ENCODE assay signal across 7 mouse cellular contexts in genomic region chr1:156615381-156616133, GRCm38 (mm10). TPM values are rescaled to one million over a fixed set of nuclear protein-coding genes. Genes with fewer than 3 reads are reported as not detected.
DNase-seq lines count a peak whose midpoint lies in the region; ATAC-seq and TF ChIP-seq lines count a peak whose summit lies in the region.

No protein-coding gene starts in this region.

- ATAC-seq in hindbrain, embryonic 15.5 days (ENCODE audit: low FRiP score, low read depth), result peak; percentile 60
- peak; percentile 88 for ATAC-seq in liver, embryonic 11.5 days (replicated peaks; ENCODE audit: low FRiP score)

- in situ Hi-C loops in ES-E14 (cut with MboI; ENCODE audit: low sequenced_read_pairs in 2 of 2, unreplicated experiment in 2 of 2), result no loop called here

- no peaks in the 10 kb centered on the region for H3K27me3 ChIP-seq in hindbrain, embryonic 15.5 days
- no peaks in the 10 kb centered on the region for H3K27me3 ChIP-seq in liver, embryonic 11.5 days (replicated peaks; ENCODE audit: control insufficient read depth, insufficient read depth, low read length)

- H3K9ac ChIP-seq in ES-E14 (ENCODE audit: insufficient read depth, low read depth, low read length, poor library complexity, severe bottlenecking), result peak overlapping the region; percentile 20; the same call in 1 of the 2 replicates
- no peak overlapping the region for H3K9ac ChIP-seq in hindbrain, embryonic 15.5 days
- H3K9ac ChIP-seq in liver, embryonic 11.5 days (ENCODE audit: low read depth, low read length), result peak overlapping the region; percentile 59

- no peaks in the 10 kb centered on the region; the same call in 1 of the 2 replicates for H3K9me3 ChIP-seq in ES-E14 (ENCODE audit: control insufficient read depth, insufficient read depth, low read depth, low read length)
- no peaks in the 10 kb centered on the region for H3K9me3 ChIP-seq in hindbrain, embryonic 15.5 days
- H3K9me3 ChIP-seq in liver, embryonic 11.5 days (ENCODE audit: control insufficient read depth, low read length), result no peaks in the 10 kb centered on the region

- H3K27ac ChIP-seq in ES-E14 (ENCODE audit: insufficient read depth, low read depth, low read length, poor library complexity, severe bottlenecking), result peak overlapping the region; percentile 47; the same call in 1 of the 2 replicates
- no peak overlapping the region for H3K27ac ChIP-seq in hindbrain, embryonic 15.5 days (replicated peaks)
- peak overlapping the region; percentile 84 for H3K27ac ChIP-seq in liver, embryonic 11.5 days (ENCODE audit: low read depth, low read length)

- H3K4me3 ChIP-seq in ES-E14 (ENCODE audit: insufficient read depth in 1 of 2, low read depth in 1 of 2, low read length in 2 of 2, poor library complexity in 1 of 2, severe bottlenecking in 1 of 2), result peak overlapping the region; percentile 45 to 68
- H3K4me3 ChIP-seq in hindbrain, embryonic 15.5 days, result no peak overlapping the region
- peak overlapping the region; percentile 56 for H3K4me3 ChIP-seq in liver, embryonic 11.5 days (ENCODE audit: low read depth, low read length)

- H3K36me3 ChIP-seq in ES-E14 (ENCODE audit: control insufficient read depth, insufficient read depth, low read length, poor library complexity, severe bottlenecking), result peaks cover 2% of the 10 kb centered on the region; the same call in 1 of the 2 replicates
- H3K36me3 ChIP-seq in hindbrain, embryonic 15.5 days, result no peaks in the 10 kb centered on the region
- H3K36me3 ChIP-seq in liver, embryonic 11.5 days (ENCODE audit: control insufficient read depth, insufficient read depth, low read length), result no peaks in the 10 kb centered on the region

- 25% methylated on average over 13 of the region's 13 CpGs for WGBS in hindbrain, embryonic 15.5 days
- WGBS in liver, embryonic 11.5 days, result 11% methylated on average over 13 of the region's 13 CpGs

- H3K4me2 ChIP-seq in hindbrain, embryonic 15.5 days, result peak overlapping the region; percentile 18; the same call in 1 of the 2 replicates
- H3K4me2 ChIP-seq in liver, embryonic 11.5 days, result peak overlapping the region; percentile 92

- peaks cover 7 to 15% of the 10 kb centered on the region in 2 experiments for H3K4me1 ChIP-seq in ES-E14 (ENCODE audit: control insufficient read depth in 2 of 2, insufficient read depth in 2 of 2, low read length in 2 of 2, poor library complexity in 1 of 2)
- H3K4me1 ChIP-seq in hindbrain, embryonic 15.5 days (replicated peaks), result peaks cover 33% of the 10 kb centered on the region
- peaks cover 29% of the 10 kb centered on the region for H3K4me1 ChIP-seq in liver, embryonic 11.5 days (replicated peaks; ENCODE audit: control insufficient read depth, insufficient read depth, low read length)

- DNase-seq in ES-E14 (ENCODE audit: low read depth, low spot score), result peak; percentile 80
- DNase-seq in adrenal gland, postnatal 4 days (ENCODE audit: low spot score in 2 of 2), result peak; percentile 13 to 42
- peak; percentile 87 for DNase-seq in gastrocnemius, adult 18-20 months (ENCODE audit: low spot score)
- DNase-seq in liver, embryonic 11.5 days (ENCODE audit: low spot score), result peak; percentile 77
- DNase-seq in neural tube, embryonic 10.5 days (ENCODE audit: extremely low spot score, low spot score), result peak; percentile 53
- peak; percentile 75 for DNase-seq in thymus, postnatal 25 days

TF ChIP-seq in ES-E14, 5 proteins besides CTCF, POLR2A, EP300 and RAD21:
- TF ChIP-seq MAFK (IDR thresholded peaks at IDR 0.05; ENCODE audit: insufficient read depth, low read depth, low read length) (no peak), HCFC1 (IDR thresholded peaks at IDR 0.05; ENCODE audit: borderline replicate concordance, insufficient read depth, low read length) (no peak), ZC3H11A (IDR thresholded peaks at IDR 0.05; ENCODE audit: borderline replicate concordance, low read depth, low read length) (no peak), ZNF384 (IDR thresholded peaks at IDR 0.05; ENCODE audit: low read depth, low read length) (no peak), CHD2 (IDR thresholded peaks at IDR 0.05; ENCODE audit: low read depth, low read length) (no peak)

RNA-seq across cellular contexts. Expression of gene Abl2, which starts 57.0 kb away (rescaled TPM):
- 41.1 and 42.3 TPM in 2 replicates for total RNA-seq in ES-E14 (2012; rRNA removed)
- 10 to 100 TPM; 24.5 to 28.7 TPM for total RNA-seq in adrenal gland, postnatal 4 days (2021)
- 10 to 100 TPM; 21.3 to 23.1 TPM for total RNA-seq in gastrocnemius, adult 18-20 months (2021)
- 5.7 and 5.8 TPM in 2 replicates for polyA plus RNA-seq in hindbrain, embryonic 15.5 days (2015; fragmentation: Nextera tagmentation; extraction: Ambion mirVana)
- polyA plus RNA-seq in liver, embryonic 11.5 days (2014; fragmentation: Nextera tagmentation; extraction: Ambion mirVana), result 3.0 and 4.0 TPM in 2 replicates

RNA-seq across cellular contexts. Expression of gene Tor3a, which starts 58.6 kb away (rescaled TPM):
- total RNA-seq in ES-E14 (2012; rRNA removed), result 17.2 and 38.2 TPM in 2 replicates
- 10 to 100 TPM; 15.7 to 17.1 TPM for total RNA-seq in adrenal gland, postnatal 4 days (2021)
- total RNA-seq in gastrocnemius, adult 18-20 months (2021), result 1 to 10 TPM; 4.6 to 5.2 TPM
- polyA plus RNA-seq in hindbrain, embryonic 15.5 days (2015; fragmentation: Nextera tagmentation; extraction: Ambion mirVana), result 3.4 and 4.1 TPM in 2 replicates
- polyA plus RNA-seq in liver, embryonic 11.5 days (2014; fragmentation: Nextera tagmentation; extraction: Ambion mirVana), result 4.0 and 4.3 TPM in 2 replicates

Comparison
In these comparisons a context has a peak if more than half of its experiments do, and no peak if none do; other contexts are left out.
1. DNase-seq: peak in every context shown above with its lines; median percentile 87 in gastrocnemius, adult 18-20 months; 80 in ES-E14; 77 in liver, embryonic 11.5 days; 75 in thymus, postnatal 25 days; 53 in neural tube, embryonic 10.5 days; 28 in adrenal gland, postnatal 4 days.